Mouse (Mus musculus): ENCODE data around the gene Supt7l.

Gene Supt7l

GRCm38 (mm10) chr5:31492031-31492430, 35.6 kb downstream of the Supt7l start:
- DNase-seq (ENCODE audit: low spot score), result no peak

DNA sequence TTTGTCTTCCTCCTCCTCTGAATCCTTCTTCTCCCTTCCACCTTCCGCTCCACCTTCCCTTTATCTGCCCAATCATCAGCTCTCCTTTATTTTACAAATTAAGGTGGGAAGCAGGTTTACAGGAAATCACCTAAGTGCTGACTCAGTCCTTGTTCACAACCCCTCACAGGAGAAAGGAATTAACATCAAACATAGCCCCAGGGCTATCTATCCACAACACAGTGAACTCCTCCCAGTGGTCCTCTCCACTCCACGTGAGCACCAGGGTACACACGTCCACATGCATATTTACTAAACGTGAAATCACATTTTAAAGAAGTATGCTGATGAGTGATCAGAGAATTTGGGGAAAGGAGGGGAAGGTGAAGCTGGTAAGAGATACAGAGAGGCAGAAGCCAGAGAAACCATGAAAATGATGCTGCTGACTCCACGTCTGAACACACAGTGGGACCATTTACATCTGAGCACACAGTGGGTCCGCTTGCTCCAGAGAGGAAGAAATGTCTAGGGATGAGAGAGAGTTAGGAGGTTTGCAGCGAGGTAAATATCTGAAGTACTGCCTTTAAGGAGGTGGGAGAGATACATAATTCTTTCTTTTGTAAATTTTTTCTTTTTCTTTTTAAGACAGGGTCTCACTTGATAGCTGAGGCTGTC, 38.4 kb downstream of the Supt7l start:
- no peak for DNase-seq (ENCODE audit: low spot score)

- DNase-seq (ENCODE audit: low spot score), result no peak
These were observed 39.7 kb downstream of the Supt7l start for GRCm38 (mm10) chr5:31487889-31488288.

GRCm38 (mm10) chr5:31485440-31485839, 42.2 kb downstream of the Supt7l start, which contains the start of gene 4930548H24Rik:
Gene 4930548H24Rik (plus strand): TSS chr5:31485740.
- DNase-seq (ENCODE audit: low spot score), result no peak

- no peak for DNase-seq (ENCODE audit: low spot score)
These were observed 47.1 kb downstream of the Supt7l start for GRCm38 (mm10) chr5:31480536-31480935.

DNA sequence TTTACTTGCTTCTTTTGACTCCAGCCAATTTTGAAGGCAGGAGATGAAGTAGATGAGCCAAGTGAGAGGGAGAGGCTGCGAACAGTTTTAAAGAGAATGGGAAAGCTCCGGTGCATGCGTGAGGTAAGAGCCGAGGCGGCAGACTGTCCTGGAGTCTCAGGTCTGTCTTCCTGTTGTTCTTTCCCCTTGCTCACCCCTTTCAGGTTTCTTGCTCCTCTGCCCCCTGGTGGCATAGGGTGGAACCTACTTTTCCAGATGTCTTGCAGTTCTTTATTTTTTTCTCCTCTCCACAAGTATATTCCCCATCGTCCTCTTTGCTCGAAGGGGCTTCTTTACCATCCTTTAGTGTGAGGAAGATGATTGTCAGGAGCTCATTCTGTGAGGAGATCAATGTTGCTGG, 57.3 kb downstream of the Supt7l start:
- peak; percentile 43 for DNase-seq (ENCODE audit: low spot score)

GRCm38 (mm10) chr5:31469711-31470110, 57.9 kb downstream of the Supt7l start:
- no peak for DNase-seq (ENCODE audit: low spot score)

DNA sequence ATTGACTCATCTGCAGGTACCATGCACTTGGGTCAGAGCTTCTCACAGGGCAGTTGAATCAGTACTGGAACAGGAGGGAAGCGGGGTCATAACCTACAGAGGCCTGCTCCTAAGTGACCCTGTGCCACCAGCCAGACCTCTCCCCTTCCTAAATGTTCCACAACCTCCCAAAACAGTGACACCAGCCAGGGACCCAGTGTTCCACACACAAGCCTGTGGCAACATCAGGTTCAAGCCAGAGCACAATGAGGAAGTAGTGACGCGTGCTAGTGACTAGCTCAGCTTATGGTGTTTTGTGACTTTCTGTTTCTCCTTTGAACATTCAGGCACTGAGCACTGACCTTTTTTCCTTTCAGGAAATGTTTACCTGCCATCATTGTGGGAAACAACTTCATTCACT, 59.8 kb downstream of the Supt7l start:
- no peak for DNase-seq (ENCODE audit: low spot score)
